Comparison of ENCODE assay signal across 12 mouse cellular contexts in genomic region chr2:156487589-156488160, GRCm38 (mm10). TPM values are rescaled to one million over a fixed set of nuclear protein-coding genes. Genes with fewer than 3 reads are reported as not detected.
DNase-seq lines count a peak whose midpoint lies in the region; ATAC-seq lines count a peak whose summit lies in the region.
"Had no signal": no experiment of that assay in that cellular context is flagged by ENCODE, and none has a peak within 500 bp of the region (broad histone marks: within the 10 kb centered on the region; RNA-seq: fewer than 3 reads in every experiment).

No protein-coding gene starts in this region.

- H3K36me3 ChIP-seq in forebrain, embryonic 15.5 days, result no peaks in the 10 kb centered on the region
- no peaks in the 10 kb centered on the region for H3K36me3 ChIP-seq in forebrain, embryonic 16.5 days (ENCODE audit: control insufficient read depth, insufficient read depth)
- no peaks in the 10 kb centered on the region for H3K36me3 ChIP-seq in kidney, embryonic 15.5 days

- H3K4me3 ChIP-seq in forebrain, embryonic 15.5 days, result no peak overlapping the region
- H3K4me3 ChIP-seq in forebrain, embryonic 16.5 days (replicated peaks; ENCODE audit: low read length), result no peak overlapping the region
- H3K4me3 ChIP-seq in kidney, embryonic 15.5 days (replicated peaks), result no peak overlapping the region
- H3K4me3 ChIP-seq in brown adipose tissue, adult 24 weeks (ENCODE audit: insufficient read depth, low read depth, low read length), result no peak overlapping the region

- peak; percentile 4 for DNase-seq in kidney, postnatal 10 days
- peak; percentile 37 for DNase-seq in MN1 (ENCODE audit: low spot score)
- DNase-seq: embryo, embryonic 11 days; kidney, adult 2 months; lung, postnatal 14 days had no signal

- H3K9ac ChIP-seq in forebrain, embryonic 15.5 days (replicated peaks), result no peak overlapping the region
- no peak overlapping the region for H3K9ac ChIP-seq in forebrain, embryonic 16.5 days (replicated peaks; ENCODE audit: low read depth, low read length)
- no peak overlapping the region for H3K9ac ChIP-seq in kidney, embryonic 15.5 days

- peak; percentile 34; the same call in 1 of the 2 replicates for ATAC-seq in forebrain, embryonic 15.5 days (replicated peaks)
- ATAC-seq in forebrain, embryonic 16.5 days, result no peak
- ATAC-seq in kidney, embryonic 15.5 days (replicated peaks; ENCODE audit: low FRiP score), result no peak
- no peak for ATAC-seq in activated CD4-positive, CD25-positive, alpha-beta regulatory T cell, adult 4 months
- ATAC-seq: midbrain, embryonic 16.5 days had no signal

- 74% methylated on average over 10 of the region's 10 CpGs for WGBS in forebrain, embryonic 15.5 days
- 67% methylated on average over 10 of the region's 10 CpGs for WGBS in forebrain, embryonic 16.5 days
- WGBS in kidney, embryonic 15.5 days, result 78% methylated on average over 10 of the region's 10 CpGs

- peaks cover 17% of the 10 kb centered on the region for H3K4me1 ChIP-seq in forebrain, embryonic 15.5 days
- H3K4me1 ChIP-seq in forebrain, embryonic 16.5 days (replicated peaks; ENCODE audit: control insufficient read depth, insufficient read depth, low read length), result peaks cover 13% of the 10 kb centered on the region
- no peaks in the 10 kb centered on the region for H3K4me1 ChIP-seq in kidney, embryonic 15.5 days
- peaks cover 19% of the 10 kb centered on the region for H3K4me1 ChIP-seq in brown adipose tissue, adult 24 weeks (ENCODE audit: control insufficient read depth, insufficient read depth, insufficient read length, low read length)

- no peak overlapping the region for H3K27ac ChIP-seq in forebrain, embryonic 15.5 days (replicated peaks)
- H3K27ac ChIP-seq in forebrain, embryonic 16.5 days (ENCODE audit: low read length), result no peak overlapping the region
- no peak overlapping the region for H3K27ac ChIP-seq in kidney, embryonic 15.5 days
- H3K27ac ChIP-seq in brown adipose tissue, adult 24 weeks (replicated peaks; ENCODE audit: low read depth, low read length), result peak overlapping the region; percentile 90

- no peaks in the 10 kb centered on the region for H3K9me3 ChIP-seq in forebrain, embryonic 15.5 days
- no peaks in the 10 kb centered on the region for H3K9me3 ChIP-seq in forebrain, embryonic 16.5 days (ENCODE audit: control insufficient read depth, low read length)
- H3K9me3 ChIP-seq in kidney, embryonic 15.5 days (replicated peaks), result no peaks in the 10 kb centered on the region

- no peak overlapping the region for H3K4me2 ChIP-seq in forebrain, embryonic 15.5 days (replicated peaks)
- H3K4me2 ChIP-seq in forebrain, embryonic 16.5 days (ENCODE audit: low read length), result no peak overlapping the region
- no peak overlapping the region for H3K4me2 ChIP-seq in kidney, embryonic 15.5 days
- H3K4me2 ChIP-seq: liver, embryonic 11.5 days had no signal

- no peaks in the 10 kb centered on the region for H3K27me3 ChIP-seq in forebrain, embryonic 15.5 days
- H3K27me3 ChIP-seq in forebrain, embryonic 16.5 days (replicated peaks; ENCODE audit: control insufficient read depth, insufficient read depth, low read length), result no peaks in the 10 kb centered on the region
- no peaks in the 10 kb centered on the region for H3K27me3 ChIP-seq in kidney, embryonic 15.5 days

RNA-seq across cellular contexts. Expression of gene Aar2, which starts 59.7 kb away (rescaled TPM):
- 44.5 and 44.6 TPM in 2 replicates for polyA plus RNA-seq in forebrain, embryonic 15.5 days (2015; fragmentation: Nextera tagmentation; extraction: Ambion mirVana)
- polyA plus RNA-seq in forebrain, embryonic 16.5 days (2015; fragmentation: Nextera tagmentation; extraction: Ambion mirVana), result 44.4 and 45.9 TPM in 2 replicates
- 37.5 and 38.0 TPM in 2 replicates for polyA plus RNA-seq in kidney, embryonic 15.5 days (2015; fragmentation: Nextera tagmentation; extraction: Ambion mirVana)
- 9.2 and 10.7 TPM in 2 replicates for polyA plus RNA-seq in brown adipose tissue, adult 24 weeks (2012; ENCODE audit: insufficient read depth, insufficient read length, missing spikeins)
- polyA plus RNA-seq in activated CD4-positive, CD25-positive, alpha-beta regulatory T cell, adult 4 months (2017; shearing (Covaris generic)), result 10 to 100 TPM; 27.3 to 32.8 TPM
